Comparison of ENCODE assay signal across 8 mouse cellular contexts in the genomic region with DNA sequence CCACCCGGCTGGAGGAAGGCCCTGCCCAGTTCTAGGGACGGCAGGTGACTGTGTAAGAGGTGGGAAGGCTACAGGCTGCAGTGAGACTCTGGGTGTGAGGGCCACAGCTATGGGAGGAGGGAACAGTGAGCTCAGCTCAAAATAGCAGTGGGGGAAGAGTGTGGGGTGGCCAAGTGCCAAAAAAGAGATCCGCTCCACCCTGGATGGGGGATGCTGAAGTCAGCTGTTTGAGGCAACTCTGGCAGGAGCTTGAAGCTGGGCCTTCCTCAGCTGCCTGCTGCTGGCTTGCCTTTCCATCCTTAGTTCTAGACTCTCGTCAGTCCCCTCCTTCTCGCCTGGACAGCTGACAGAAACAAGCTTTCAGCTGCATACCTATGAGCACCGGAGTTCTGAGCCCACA. TPM values are rescaled to one million over a fixed set of nuclear protein-coding genes. Genes with fewer than 3 reads are reported as not detected.
DNase-seq lines count a peak whose midpoint lies in the region; ATAC-seq lines count a peak whose summit lies in the region.

No protein-coding gene starts in this region.

- peak; percentile 37 for ATAC-seq in hindbrain, embryonic 16.5 days

- H3K9ac ChIP-seq in hindbrain, embryonic 16.5 days (ENCODE audit: low read depth, low read length) = no peak overlapping the region

- DNase-seq in 3T3-L1 (ENCODE audit: low read depth, low spot score) = peak; percentile 72
- peak; percentile 93 for DNase-seq in brain, adult 2 months (ENCODE audit: low read depth, low spot score)
- peak; percentile 85 to 88 for DNase-seq in gastrocnemius, adult 8-10 months (ENCODE audit: low spot score in 2 of 2)
- DNase-seq in layer of hippocampus, postnatal 36 days = peak; percentile 67 to 77
- DNase-seq in lung, postnatal 36 days = peak; percentile 75
- peak; percentile 68 for DNase-seq in testis, postnatal 14 days (ENCODE audit: low spot score)
- no peak for DNase-seq in midbrain, embryonic 10.5 days (ENCODE audit: low spot score)

- no peak overlapping the region for H3K4me3 ChIP-seq in hindbrain, embryonic 16.5 days (ENCODE audit: low read length)
- no peak overlapping the region for H3K4me3 ChIP-seq in midbrain, embryonic 10.5 days

- H3K36me3 ChIP-seq in hindbrain, embryonic 16.5 days (ENCODE audit: control insufficient read depth, insufficient read depth, low read length) = no peaks in the 10 kb centered on the region
- no peaks in the 10 kb centered on the region for H3K36me3 ChIP-seq in midbrain, embryonic 10.5 days

- peaks cover 41% of the 10 kb centered on the region for H3K4me1 ChIP-seq in hindbrain, embryonic 16.5 days (ENCODE audit: control insufficient read depth, insufficient read depth, low read depth, low read length)
- H3K4me1 ChIP-seq in midbrain, embryonic 10.5 days = peaks cover 23% of the 10 kb centered on the region

- H3K9me3 ChIP-seq in hindbrain, embryonic 16.5 days (ENCODE audit: control insufficient read depth, low read length) = no peaks in the 10 kb centered on the region
- no peaks in the 10 kb centered on the region for H3K9me3 ChIP-seq in midbrain, embryonic 10.5 days (replicated peaks)

- WGBS in hindbrain, embryonic 16.5 days = 52% methylated on average over 6 of the region's 6 CpGs
- 91% methylated on average over 6 of the region's 6 CpGs for WGBS in midbrain, embryonic 10.5 days

- H3K27me3 ChIP-seq in hindbrain, embryonic 16.5 days (replicated peaks; ENCODE audit: control insufficient read depth, insufficient read depth, low read length) = no peaks in the 10 kb centered on the region
- no peaks in the 10 kb centered on the region for H3K27me3 ChIP-seq in midbrain, embryonic 10.5 days (ENCODE audit: low read depth, poor library complexity, severe bottlenecking)

- no peak overlapping the region for H3K4me2 ChIP-seq in hindbrain, embryonic 16.5 days (ENCODE audit: low read length)

- peak overlapping the region; percentile 59; the same call in 1 of the 2 replicates for H3K27ac ChIP-seq in hindbrain, embryonic 16.5 days (ENCODE audit: low read depth, low read length)
- H3K27ac ChIP-seq in midbrain, embryonic 10.5 days (replicated peaks) = no peak overlapping the region

RNA-seq across cellular contexts. Expression of a gene that starts 32.2 kb away (rescaled TPM):
- total RNA-seq in gastrocnemius, adult 8-10 months (2022) = 10 to 100 TPM; 54.4 to 82.7 (median 64.0) TPM
- 10.1 and 17.2 TPM in 2 replicates for polyA plus RNA-seq in hindbrain, embryonic 16.5 days (2015; fragmentation: Nextera tagmentation; extraction: Ambion mirVana)
- total RNA-seq in layer of hippocampus, postnatal 36 days (2021) = 10 to 100 TPM; 53.5 to 60.2 TPM
- polyA plus RNA-seq in midbrain, embryonic 10.5 days (2016; fragmentation: Nextera tagmentation; extraction: Ambion mirVana) = 6.4 and 9.9 TPM in 2 replicates

RNA-seq across cellular contexts. Expression of a gene that starts 42.6 kb away (rescaled TPM):
- 10 to 100 TPM; 22.9 to 29.3 (median 28.8) TPM for total RNA-seq in gastrocnemius, adult 8-10 months (2022)
- 34.6 and 45.4 TPM in 2 replicates for polyA plus RNA-seq in hindbrain, embryonic 16.5 days (2015; fragmentation: Nextera tagmentation; extraction: Ambion mirVana)
- total RNA-seq in layer of hippocampus, postnatal 36 days (2021) = 10 to 100 TPM; 27.0 to 28.2 TPM
- polyA plus RNA-seq in midbrain, embryonic 10.5 days (2016; fragmentation: Nextera tagmentation; extraction: Ambion mirVana) = 54.7 and 56.1 TPM in 2 replicates
